Mouse (Mus musculus) hindbrain, embryonic 16.5 days (tissue): ENCODE results near the gene Ttc7. TPM values are rescaled to one million over a fixed set of nuclear protein-coding genes. Genes with fewer than 3 reads are reported as not detected.

Source experiments
- ATAC-seq: fragments of 200-750 bp; cut with Nextera tagmentation; 2 replicates; pipeline ENCODE4 v1.8.0; 2017; ENCODE audit warnings: moderate TSS enrichment, moderate library complexity
- H3K27ac ChIP-seq: fragments of 300-500 bp; sonication (generic); 2 replicates; pipeline ENCODE4 v1.5.1; 2014; ENCODE audit warnings: low read depth, mild to moderate bottlenecking, control low read depth, low read length, moderate library complexity
- H3K27me3 ChIP-seq: fragments of 300-500 bp; sonication (generic); replicated peaks from 2 replicates; pipeline ENCODE4 v1.6.1; 2014; ENCODE audit warnings: low read length; ENCODE audit not compliant: control insufficient read depth, insufficient read depth
- H3K36me3 ChIP-seq: fragments of 300-500 bp; sonication (generic); 2 replicates; pipeline ENCODE4 v1.6.1; 2014; ENCODE audit warnings: mild to moderate bottlenecking, low read length, moderate library complexity, mixed read lengths; ENCODE audit not compliant: control insufficient read depth, insufficient read depth
- H3K4me1 ChIP-seq: fragments of 300-500 bp; sonication (generic); 2 replicates; pipeline ENCODE4 v1.6.1; 2014; ENCODE audit warnings: low read depth, low read length; ENCODE audit not compliant: control insufficient read depth, insufficient read depth
- H3K4me2 ChIP-seq: fragments of 300-500 bp; sonication (generic); 2 replicates; pipeline ENCODE4 v1.6.1; 2014; ENCODE audit warnings: mild to moderate bottlenecking, low read length, control low read depth, moderate library complexity
- H3K4me3 ChIP-seq: fragments of 300-500 bp; sonication (generic); 2 replicates; pipeline ENCODE4 v1.5.1; 2014; ENCODE audit warnings: mild to moderate bottlenecking, low read length, control low read depth, moderate library complexity
- H3K9ac ChIP-seq: fragments of 300-500 bp; sonication (generic); 2 replicates; pipeline ENCODE4 v1.6.1; 2014; ENCODE audit warnings: low read depth, mild to moderate bottlenecking, control low read depth, low read length, moderate library complexity
- H3K9me3 ChIP-seq: fragments of 300-500 bp; sonication (generic); 2 replicates; pipeline ENCODE4 v1.6.1; 2014; ENCODE audit warnings: mild to moderate bottlenecking, low read length, moderate library complexity; ENCODE audit not compliant: control insufficient read depth
- WGBS: fragments of 180-500 bp; shearing (Covaris S2); extraction: QIAGEN DNeasy Blood & Tissue Kit; methylation state at CpG from one replicate; pipeline ENCODE4 v1.1.7; 2014; 5-methylcytosine and 5-hydroxymethylcytosine counted together
- polyA plus RNA-seq: library from polyadenylated mRNA; unstranded; fragments of >200 nt; fragmentation: Nextera tagmentation; extraction: Ambion mirVana; gene quantifications from 2 replicates; pipeline ENCODE4 v1.2.1, GENCODE M21; 2015

The Ttc7 gene
- polyA plus RNA-seq, 1 experiment from 2014 or later = 6.1 TPM

DNA sequence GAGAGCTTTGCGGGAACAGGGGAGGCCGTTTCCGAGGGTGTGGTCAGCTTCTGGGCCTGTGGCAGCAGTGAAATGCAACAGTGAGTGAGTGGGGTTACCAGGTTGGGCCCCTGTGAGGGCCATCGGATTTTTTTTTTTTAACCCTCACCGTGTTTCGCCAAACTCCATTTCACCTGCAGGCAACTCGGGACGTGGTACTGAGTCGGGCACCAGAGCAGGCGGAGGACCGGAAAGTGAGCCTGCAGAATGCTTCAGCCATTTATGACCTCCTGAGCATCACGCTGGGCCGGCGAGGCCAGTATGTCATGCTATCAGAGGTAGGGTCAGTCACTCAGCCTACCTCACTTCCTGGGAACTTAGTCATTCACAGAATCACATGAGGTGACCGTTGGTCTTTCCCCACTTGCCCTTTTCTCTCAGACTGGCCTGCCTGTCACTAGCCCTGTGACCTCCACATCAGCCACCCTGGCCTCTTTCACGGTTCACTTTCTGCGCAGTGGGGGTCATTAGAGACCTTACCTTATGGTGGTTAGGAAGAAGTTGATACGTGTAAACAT is 46.5 kb downstream of the Ttc7 start:
- no peaks in the 10 kb centered on the region for H3K27me3 ChIP-seq
- no peaks in the 10 kb centered on the region for H3K36me3 ChIP-seq
- WGBS = 89% methylated on average over 18 of the region's 18 CpGs
- peaks cover 50% of the 10 kb centered on the region for H3K4me1 ChIP-seq
- no peak for ATAC-seq
- no peak overlapping the region for H3K4me2 ChIP-seq
- H3K9ac ChIP-seq = no peak overlapping the region
- no peak overlapping the region for H3K27ac ChIP-seq
- no peak overlapping the region for H3K4me3 ChIP-seq
- no peaks in the 10 kb centered on the region for H3K9me3 ChIP-seq

DNA sequence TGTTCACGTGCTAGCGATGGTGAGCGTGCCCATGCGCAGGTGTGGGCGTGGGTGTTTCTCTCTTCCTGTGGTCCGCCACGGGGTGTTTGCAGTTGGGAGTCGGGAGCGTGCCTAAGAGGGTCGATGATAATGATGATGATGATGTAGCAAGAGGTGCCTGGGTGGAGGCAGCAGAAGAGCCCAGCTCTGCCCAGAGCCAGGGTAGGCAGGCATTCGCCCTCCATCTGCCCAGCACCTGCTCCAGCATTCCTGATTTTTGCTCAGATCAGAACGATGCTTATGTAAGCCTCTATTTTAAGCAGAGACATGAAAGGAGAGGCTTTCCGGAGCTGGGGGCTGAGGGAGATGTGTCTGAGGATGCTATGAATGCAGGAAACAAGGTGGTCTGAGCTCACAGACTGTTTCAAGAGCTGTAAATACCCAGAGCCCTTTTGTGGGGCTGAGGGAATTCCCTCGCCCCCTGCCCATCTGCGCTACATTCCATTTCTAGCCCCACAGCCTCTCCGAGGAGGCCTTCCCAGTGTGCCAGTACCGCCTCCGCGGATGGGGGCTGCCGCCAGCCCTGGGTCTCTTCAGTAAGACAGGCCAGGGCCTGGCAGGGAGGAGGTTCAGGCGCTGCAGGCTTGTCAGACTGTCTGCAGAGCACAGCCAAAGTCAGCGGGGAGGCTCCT is 47.7 kb downstream of the Ttc7 start:
- H3K9me3 ChIP-seq = no peaks in the 10 kb centered on the region
- peak overlapping the region; percentile 70 for H3K27ac ChIP-seq
- H3K27me3 ChIP-seq = no peaks in the 10 kb centered on the region
- 27% methylated on average over 21 of the region's 22 CpGs for WGBS
- peak overlapping the region; percentile 46 for H3K9ac ChIP-seq
- H3K4me2 ChIP-seq = peak overlapping the region; percentile 36; the same call in 1 of the 2 replicates
- no peaks in the 10 kb centered on the region for H3K36me3 ChIP-seq
- H3K4me1 ChIP-seq = peaks cover 50% of the 10 kb centered on the region
- ATAC-seq = peak; percentile 37
- no peak overlapping the region for H3K4me3 ChIP-seq

DNA sequence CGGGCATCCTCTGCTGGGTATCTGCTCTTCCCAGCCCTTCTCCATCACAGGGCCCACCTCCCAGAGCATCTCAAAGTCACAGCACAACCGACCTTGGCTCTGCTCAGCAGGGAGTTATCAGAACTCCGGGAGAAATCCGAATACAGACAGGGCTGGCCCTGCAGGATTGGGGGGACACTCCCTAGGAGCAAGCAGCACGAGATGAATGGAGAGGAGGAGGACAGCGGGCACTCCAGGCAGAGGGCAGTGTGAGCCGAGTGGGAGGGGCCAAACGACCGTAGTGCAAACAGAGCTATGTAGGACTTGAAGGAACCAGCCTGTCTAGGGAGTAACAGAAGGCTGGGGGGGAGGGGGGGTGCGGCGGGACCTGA is 48.2 kb downstream of the Ttc7 start:
- Histone ChIP-seq H3K9ac (peak overlapping the region; percentile 46), H3K36me3 (no peaks in the 10 kb centered on the region), H3K27me3 (no peaks in the 10 kb centered on the region), H3K4me1 (peaks cover 49% of the 10 kb centered on the region), H3K9me3 (no peaks in the 10 kb centered on the region; the same call in 1 of the 2 replicates), H3K27ac (peak overlapping the region; percentile 70), H3K4me2 (peak overlapping the region; percentile 36; the same call in 1 of the 2 replicates), H3K4me3 (no peak overlapping the region)
- WGBS = 1% methylated on average over 11 of the region's 11 CpGs
- ATAC-seq = peak; percentile 55

DNA sequence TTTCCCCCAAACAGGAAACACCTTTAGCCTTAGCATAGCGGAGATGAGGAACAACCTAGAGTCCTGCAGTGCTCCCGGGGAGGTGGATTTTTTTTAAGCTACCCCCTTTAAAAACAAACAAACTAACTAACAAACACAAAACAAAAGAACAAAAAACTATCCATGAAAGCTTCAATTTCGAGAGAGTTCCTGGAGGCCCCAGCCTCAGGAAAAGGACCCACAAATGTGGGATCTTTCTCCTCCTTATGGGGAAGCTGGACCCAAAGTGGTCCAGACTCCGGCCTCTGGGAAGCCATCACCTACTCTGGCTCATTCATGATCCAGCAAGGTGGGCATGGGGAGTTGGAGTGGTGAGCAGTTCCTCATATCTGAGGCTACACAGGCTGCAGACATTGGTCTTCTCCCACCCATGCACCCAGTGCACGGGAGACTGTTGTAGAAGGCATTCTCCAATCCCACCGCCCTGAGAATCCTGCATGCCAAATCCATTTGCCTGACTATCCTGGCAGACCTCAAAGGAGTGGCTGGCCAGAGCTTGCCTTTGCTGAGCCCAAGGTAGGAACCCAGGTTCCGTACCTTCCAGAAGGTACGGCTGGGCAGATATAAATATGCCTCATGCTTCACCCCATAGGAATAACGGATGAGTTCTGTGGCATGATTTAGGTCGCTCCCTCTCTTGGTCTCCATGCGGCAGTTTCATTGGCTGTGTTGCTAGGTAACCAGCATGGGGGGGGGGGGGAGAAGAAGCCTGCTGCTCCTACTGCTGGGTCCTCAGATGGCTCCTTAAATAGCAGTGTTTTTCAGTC is 48.9 kb downstream of the Ttc7 start:
- Histone ChIP-seq H3K27me3 (no peaks in the 10 kb centered on the region), H3K27ac (peak overlapping the region; percentile 71), H3K36me3 (no peaks in the 10 kb centered on the region), H3K9ac (peak overlapping the region; percentile 8; the same call in 1 of the 2 replicates), H3K9me3 (no peaks in the 10 kb centered on the region; the same call in 1 of the 2 replicates), H3K4me1 (peaks cover 43% of the 10 kb centered on the region), H3K4me3 (no peak overlapping the region), H3K4me2 (peak overlapping the region; percentile 36)
- ATAC-seq = peak; percentile 67
- WGBS = 24% methylated on average over 11 of the region's 11 CpGs

DNA sequence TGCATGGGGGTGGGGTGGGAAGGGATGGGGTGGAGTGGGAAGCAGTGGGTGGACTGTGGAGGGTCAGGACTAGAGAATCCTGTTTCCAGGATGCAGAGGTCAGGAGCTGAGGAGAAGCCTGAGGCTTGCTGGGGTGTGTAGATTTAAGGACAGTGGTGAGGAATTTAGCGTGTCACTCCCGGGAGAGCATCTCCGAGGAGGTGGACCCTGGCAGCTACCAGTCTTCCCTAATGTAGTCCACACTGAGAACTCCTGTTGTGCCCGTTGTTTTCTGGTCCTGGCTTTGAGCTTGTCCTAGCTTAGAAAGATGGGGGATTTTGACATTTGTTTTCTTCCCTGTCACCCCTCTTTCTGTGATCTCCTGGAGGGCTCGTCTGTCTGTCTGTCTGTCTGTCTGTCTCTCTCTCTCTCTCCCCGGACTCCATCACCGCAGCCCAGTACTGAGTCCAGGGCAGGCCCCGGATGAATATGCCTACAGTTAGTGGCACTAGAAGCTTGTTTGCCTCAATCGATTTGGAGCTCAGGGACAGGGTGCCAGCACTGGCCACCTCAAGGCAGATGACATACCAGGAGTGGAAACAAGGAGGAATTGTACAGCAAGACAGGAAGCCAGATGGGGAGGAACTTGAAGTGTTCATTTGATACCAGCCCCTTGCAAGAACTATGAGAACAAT is 49.6 kb downstream of the Ttc7 start:
- Histone ChIP-seq H3K4me3 (no peak overlapping the region), H3K36me3 (no peaks in the 10 kb centered on the region), H3K27ac (peak overlapping the region; percentile 71), H3K4me2 (peak overlapping the region; percentile 16), H3K4me1 (peaks cover 36% of the 10 kb centered on the region), H3K9ac (no peak overlapping the region; the same call in 1 of the 2 replicates), H3K27me3 (no peaks in the 10 kb centered on the region), H3K9me3 (no peaks in the 10 kb centered on the region; the same call in 1 of the 2 replicates)
- ATAC-seq = no peak
- 48% methylated on average over 9 of the region's 9 CpGs for WGBS

DNA sequence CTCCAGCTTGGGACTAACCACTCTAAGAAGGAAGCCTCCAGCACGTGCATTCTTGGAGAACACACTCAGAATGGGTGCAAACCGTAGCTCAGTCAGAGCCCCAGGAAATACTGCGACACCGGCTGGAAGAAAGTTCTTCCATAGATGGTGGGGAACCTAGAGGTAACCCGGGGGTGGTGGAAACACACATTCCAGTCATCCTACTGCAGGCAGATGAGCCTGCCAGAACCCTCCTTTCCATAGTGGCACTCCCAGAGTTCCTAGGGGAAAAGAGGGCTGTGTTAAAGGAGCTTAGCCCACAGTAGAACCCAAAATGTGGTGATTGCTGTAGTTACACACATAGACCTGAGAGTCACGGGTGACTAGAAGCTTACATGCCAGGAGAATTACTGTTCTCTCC is 50.2 kb downstream of the Ttc7 start:
- no peaks in the 10 kb centered on the region for H3K36me3 ChIP-seq
- no peak overlapping the region for H3K4me3 ChIP-seq
- H3K9me3 ChIP-seq = no peaks in the 10 kb centered on the region; the same call in 1 of the 2 replicates
- 90% methylated on average over 6 of the region's 6 CpGs for WGBS
- H3K4me2 ChIP-seq = no peak overlapping the region
- H3K27ac ChIP-seq = no peak overlapping the region
- ATAC-seq = no peak
- H3K9ac ChIP-seq = no peak overlapping the region
- no peaks in the 10 kb centered on the region for H3K27me3 ChIP-seq
- peaks cover 32% of the 10 kb centered on the region for H3K4me1 ChIP-seq

DNA sequence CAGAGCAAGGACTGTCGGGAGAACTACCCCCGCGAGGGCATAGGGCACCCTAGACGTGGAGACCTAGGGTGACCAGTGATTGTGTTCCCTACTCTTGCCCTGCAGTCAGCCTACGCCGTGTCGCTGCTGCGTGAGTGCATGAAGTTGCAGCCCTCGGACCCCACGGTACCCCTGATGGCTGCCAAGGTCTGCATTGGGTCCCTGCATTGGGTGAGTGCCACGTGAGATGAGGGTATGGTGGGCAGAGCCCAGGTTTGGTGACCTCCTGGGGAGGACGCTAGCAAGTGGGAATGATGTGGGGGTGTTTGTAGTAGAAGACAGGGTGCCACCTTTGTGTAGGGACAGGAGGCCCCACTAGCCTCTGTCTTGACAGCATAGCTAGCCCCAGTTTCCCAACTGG is 51.5 kb downstream of the Ttc7 start:
- H3K4me3 ChIP-seq = no peak overlapping the region
- H3K27me3 ChIP-seq = no peaks in the 10 kb centered on the region
- no peaks in the 10 kb centered on the region; the same call in 1 of the 2 replicates for H3K9me3 ChIP-seq
- no peak overlapping the region for H3K9ac ChIP-seq
- ATAC-seq = no peak
- H3K4me1 ChIP-seq = peaks cover 32% of the 10 kb centered on the region
- no peak overlapping the region for H3K27ac ChIP-seq
- H3K36me3 ChIP-seq = no peaks in the 10 kb centered on the region
- WGBS = 95% methylated on average over 12 of the region's 12 CpGs
- no peak overlapping the region for H3K4me2 ChIP-seq

DNA sequence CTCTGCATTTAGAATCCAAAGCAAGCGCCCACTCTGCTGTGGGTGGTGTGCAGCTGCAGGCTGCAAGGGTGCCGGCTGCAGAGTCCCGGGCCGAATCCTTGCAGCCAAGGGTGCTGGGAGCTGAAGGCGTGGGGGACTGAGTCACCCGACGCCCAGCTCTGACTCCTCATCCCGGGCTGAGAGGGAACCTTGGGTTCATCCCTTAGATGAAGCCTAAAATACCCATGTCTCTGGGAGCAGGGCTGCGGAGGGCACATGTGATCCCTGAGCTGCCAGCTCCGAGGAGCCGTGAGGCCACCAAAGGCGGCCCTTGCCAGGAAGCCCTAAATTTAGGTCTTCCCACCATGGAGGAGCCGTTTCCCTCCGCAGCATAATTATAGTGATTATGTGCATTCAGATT is 52.5 kb downstream of the Ttc7 start:
- no peak overlapping the region for H3K4me2 ChIP-seq
- 90% methylated on average over 14 of the region's 14 CpGs for WGBS

More for the DNA sequence above, 52.5 kb downstream of the Ttc7 start:
- no peak overlapping the region for H3K4me3 ChIP-seq
- H3K9ac ChIP-seq = no peak overlapping the region
- H3K9me3 ChIP-seq = no peaks in the 10 kb centered on the region; the same call in 1 of the 2 replicates
- H3K4me1 ChIP-seq = peaks cover 27% of the 10 kb centered on the region
- no peak overlapping the region for H3K27ac ChIP-seq
- ATAC-seq = no peak
- H3K27me3 ChIP-seq = no peaks in the 10 kb centered on the region
- H3K36me3 ChIP-seq = no peaks in the 10 kb centered on the region
